Mouse (Mus musculus): ENCODE results near the gene Abhd17a. TPM values are rescaled to one million over a fixed set of nuclear protein-coding genes. Genes with fewer than 3 reads are reported as not detected.

The Abhd17a gene
- polyA plus RNA-seq (2012; rRNA removed), result 263 and 463 TPM in 2 replicates

DNA sequence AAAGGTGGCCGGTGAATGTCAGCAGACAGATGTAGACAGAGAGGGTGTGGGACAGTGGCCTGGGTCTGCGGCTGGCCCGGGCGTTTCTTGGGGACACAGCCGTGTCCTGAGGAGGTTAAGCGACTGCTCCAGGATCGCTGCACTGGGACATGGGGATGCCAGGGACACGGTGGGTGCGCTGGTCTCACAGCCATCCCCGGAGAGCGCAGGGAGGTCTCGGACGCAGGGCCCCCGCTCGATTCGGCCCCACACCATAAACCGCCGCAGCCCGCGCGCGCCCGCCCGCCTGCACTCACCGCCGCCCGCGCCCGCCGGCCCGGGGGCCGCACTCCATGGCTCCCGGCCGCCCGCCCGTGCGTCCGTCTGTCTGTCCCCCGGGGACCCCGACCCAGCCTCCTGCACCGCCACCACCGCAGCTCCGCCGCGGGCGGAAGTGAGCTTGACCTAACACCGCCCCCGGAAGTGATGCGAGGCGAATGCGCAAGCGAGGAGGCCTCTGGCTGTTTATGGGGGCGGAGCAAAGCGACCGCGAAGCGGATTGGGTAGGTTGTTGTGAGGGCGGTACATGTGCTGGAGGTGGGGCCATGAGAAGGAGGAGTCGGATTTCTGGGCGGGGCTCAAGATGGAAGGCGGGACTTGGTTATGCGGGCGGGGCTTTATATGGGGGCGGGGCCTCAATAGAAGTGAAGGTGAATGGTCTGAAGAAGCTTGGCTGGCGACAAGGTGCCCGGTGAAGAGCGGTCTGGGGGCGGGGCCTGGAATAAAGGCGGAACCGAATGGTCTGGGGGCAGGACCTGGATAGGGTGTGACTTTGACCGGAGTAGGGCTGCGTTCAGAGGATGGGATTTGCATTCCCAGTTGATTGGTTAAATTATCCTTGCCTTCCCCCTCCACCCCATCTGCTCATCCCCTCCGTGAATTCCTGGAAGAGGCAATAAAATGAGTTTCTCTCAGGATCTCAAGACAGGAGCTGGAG lies at the start of gene Abhd17a:
Gene Abhd17a, minus strand, starts transcription at position 463 of the 976 bp plus-strand sequence.

DNA sequence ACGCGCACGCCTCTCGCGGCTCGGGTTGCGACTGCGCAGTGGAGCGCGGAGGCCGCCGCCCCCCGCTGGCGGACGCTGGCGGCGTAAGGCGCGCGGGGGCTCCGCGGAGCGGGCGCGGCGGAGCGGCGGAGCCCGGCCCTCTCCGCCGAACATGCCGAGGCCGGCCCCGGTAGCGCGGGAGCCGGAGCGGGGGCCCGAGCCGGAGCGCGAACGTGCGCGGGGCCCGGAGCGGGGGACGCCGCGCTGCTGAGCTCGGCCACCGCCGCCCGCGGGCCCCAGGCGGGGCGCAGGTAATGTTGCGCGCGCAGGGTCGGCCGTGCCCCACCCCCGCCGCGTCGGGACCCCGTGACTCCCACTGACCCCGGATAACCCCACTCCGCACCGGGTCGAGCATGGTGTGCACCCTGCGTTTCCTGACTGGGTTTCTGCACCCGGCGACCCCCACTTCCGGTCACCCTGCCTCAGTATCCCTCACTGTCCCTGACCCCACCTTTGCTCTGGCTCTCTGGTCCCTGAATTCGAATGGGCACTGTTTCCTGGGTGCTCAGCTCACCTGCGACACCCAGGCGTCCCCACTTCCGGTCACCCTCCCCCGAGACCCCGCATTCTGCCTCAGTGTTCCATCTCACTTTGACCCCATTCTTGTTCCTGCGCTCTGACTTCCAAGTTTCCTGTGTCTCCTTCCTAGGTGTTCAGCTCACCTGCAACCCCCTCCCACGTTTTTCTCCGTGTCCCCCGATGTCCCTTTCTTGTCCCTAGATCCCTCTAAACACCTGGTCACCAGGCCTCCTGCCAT lies 32.7 kb upstream of the Abhd17a start, which contains the start of gene Csnk1g2:
Gene Csnk1g2, plus strand, starts transcription at position 178 of the 796 bp plus-strand sequence.

DNA sequence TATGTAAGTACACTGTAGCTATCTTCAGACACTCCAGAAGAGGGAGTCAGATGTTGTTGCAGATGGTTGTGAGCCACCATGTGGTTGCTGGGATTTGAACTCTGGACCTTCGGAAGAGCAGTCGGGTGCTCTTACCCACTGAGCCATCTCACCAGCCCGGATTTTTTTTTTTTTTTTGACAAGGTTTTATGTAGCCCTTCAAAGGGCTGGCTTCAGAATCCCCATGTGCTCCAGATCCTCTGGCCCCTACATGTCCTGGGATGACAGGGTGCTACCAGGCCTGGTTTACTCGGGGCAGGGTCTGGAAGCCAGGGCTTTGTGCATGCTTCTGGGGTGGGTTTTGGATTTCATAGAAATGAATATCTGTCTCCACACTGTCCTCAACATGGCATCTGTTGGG lies 15.6 kb upstream of the Abhd17a start, which contains the start of gene Gm49322:
Gene Gm49322, plus strand, starts transcription at position 301 of the 400 bp plus-strand sequence.

DNA sequence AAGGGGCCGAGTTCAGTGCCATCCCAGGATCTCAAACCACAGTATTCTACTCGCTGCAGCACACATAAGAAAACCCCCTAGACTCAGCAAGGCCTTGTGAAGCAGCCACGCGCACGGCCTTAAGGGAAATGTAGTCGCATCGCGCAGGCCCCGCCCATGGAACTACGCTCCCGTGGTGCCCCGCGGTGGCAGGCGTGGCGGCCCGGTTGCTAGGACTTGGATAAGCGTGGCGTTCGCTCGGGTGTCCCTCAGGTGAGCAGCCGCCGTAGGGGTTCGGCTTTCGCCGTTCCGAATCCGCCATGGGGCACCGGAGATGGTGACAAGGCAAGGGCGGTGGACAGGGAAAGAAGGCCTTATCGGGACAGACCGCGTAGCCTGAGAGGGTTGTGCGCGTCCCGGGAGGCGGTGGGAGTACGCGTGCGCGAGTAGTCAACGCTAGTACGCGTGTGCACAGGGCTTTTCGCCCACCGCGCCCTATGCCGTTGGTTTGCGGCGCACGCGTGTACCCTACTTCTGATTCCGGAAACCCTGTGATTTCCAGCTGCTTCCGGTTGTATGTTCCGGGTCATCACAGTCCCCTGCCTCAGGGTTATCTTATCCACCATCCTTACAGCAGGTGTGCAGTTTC lies 12.7 kb upstream of the Abhd17a start, which contains the start of the genes Scamp4 and Adat3:
Gene Scamp4, plus strand, starts transcription at position 175 of the 628 bp plus-strand sequence.
Gene Adat3, plus strand, starts transcription at position 183 of the 628 bp plus-strand sequence.

DNA sequence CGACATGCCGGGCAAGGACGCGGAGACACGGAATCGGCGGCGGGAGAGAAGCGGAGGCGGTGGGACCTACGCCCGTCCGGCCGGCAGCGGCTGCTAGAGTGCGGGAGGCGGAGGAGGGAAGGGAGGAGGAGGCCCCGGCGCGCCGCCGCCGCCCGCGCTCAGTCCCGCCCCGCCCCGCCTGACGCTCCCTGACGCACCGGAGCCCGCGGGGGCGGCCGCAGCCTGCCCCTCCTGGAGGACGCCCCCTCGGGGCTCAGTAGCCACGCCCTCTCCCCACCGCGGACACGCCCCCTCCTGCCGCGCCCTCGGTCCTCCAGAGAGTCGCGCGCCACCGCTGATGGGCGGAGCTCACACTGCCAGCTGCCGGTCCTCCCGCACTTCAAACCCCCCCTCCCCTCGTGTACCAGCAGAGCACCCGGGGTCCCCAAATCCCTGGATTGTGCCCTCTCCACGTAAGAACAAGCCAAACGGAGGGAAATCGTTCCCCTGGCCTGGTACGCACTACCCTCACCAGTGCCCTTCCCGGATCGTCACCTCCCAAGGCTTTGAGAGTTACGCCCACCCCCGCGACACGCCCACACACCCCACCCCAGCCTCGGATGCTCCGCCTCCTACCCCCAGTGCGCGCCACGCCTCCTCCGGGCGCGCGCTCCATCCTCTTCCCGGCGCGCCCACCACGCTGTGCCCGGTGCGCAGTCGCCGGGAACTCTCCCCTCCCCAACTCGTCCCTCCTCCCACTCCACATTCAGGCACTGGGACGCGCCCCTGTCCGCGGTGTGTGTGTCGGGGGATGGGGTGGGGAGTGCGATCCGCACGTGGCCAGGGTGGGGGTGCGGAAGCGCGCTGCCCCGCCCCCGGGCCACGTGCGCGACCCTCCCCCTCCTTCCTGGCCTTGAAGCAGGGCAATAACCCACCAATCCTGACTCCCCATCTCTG lies 12.7 kb downstream of the Abhd17a start, which contains the start of gene Klf16:
Gene Klf16, minus strand, starts transcription at position 127 of the 936 bp plus-strand sequence.

DNA sequence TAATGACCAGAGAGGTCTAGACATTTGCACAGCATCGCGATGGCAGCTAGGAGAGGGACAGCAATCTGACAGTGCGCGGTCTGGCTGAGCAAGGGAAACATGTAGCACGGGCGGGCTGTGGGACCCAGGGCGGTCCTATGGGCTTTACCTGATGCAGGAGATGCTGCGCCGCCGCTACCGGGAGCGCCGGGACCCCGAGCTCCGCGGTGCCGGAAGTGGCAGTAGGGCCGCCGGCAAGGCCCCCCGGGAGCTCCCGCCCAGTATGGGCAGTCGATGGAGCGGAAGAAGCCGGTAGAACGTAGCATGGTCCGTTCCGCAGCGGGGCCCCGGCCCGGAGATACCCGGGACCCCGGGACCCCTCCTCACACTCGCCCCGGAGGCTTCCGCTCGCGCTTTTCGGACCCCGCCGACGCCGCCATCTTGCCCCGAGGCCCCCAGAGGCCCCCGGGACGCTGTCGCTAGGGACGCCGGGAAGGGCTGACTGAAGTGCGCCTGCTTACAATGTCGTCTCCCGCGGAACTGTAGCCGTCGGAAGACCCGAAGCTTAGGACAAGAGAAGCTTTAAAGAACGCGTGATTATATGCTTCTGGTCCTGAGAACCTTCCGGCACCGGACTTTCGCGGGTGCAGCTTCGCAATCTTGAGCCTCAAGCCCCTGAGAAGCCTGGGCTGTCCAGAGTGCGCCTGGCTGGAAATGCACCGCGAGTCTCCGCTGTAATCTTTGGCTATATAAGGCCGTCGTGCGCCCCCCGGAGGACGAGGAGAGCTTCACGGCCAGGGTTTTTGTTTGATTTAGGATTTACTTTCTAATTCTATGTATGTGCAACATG lies 28.8 kb downstream of the Abhd17a start, which contains the start of gene Rexo1:
Gene Rexo1, minus strand, starts transcription at position 445 of the 829 bp plus-strand sequence.

DNA sequence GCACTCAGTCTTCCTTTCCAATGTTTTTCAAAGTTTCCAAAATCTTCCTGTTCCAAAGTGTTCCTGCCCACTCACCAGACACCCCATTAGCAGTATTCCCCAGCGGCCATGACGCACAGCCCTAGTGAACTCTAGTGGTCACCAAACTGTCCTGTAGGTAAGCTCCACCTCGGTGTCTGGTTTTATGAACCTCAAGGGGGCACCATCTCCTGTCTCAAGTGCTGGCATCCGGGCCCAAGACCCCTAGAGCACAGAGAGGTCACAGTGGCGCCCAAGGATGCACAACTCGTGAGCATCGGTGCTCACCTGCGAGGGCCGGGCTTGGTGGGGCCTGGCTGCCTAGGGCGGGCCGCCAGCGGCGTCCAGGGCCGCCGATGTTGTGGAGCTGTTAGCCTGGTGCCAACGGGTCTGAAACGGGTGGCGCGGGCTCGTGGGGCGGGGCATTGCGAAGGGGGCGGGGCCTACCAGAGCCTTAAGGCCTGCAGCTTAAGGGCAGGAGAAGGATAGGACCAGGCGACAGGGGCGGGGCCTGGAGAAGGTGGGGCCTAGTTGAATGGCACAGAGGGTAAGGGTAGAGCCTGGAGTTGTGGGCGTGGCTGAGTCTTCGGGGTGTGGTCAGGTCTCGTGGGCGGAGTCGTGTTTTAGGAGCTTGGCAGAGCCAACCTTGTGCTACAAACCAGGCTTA lies 51.3 kb downstream of the Abhd17a start, which contains the start of gene Atp8b3:
Gene Atp8b3, minus strand, starts transcription at position 415 of the 685 bp plus-strand sequence.

Other genes starting within 250 kb of the Abhd17a start
- gene Adamtsl5, start 241.9 kb downstream of the Abhd17a start, polyA plus RNA-seq (2012; rRNA removed), result 19.8 and 25.0 TPM in 2 replicates
- gene Plk5, start 233.9 kb downstream of the Abhd17a start, polyA plus RNA-seq (2012; rRNA removed), result 0.57 and 0.63 TPM in 2 replicates
- gene Mex3d, start 202.7 kb downstream of the Abhd17a start, polyA plus RNA-seq (2012; rRNA removed), result 11.5 and 24.4 TPM in 2 replicates
- gene Mbd3, start 190.8 kb downstream of the Abhd17a start, polyA plus RNA-seq (2012; rRNA removed), result 66.7 and 84.7 TPM in 2 replicates
- gene Uqcr11, start 183.5 kb downstream of the Abhd17a start, polyA plus RNA-seq (2012; rRNA removed), result 1,239 and 1,853 TPM in 2 replicates
- gene Tcf3, start 156.7 kb downstream of the Abhd17a start, polyA plus RNA-seq (2012; rRNA removed), result 34.4 and 36.4 TPM in 2 replicates
- 1.2 and 1.8 TPM in 2 replicates for gene Onecut3, start 95.5 kb downstream of the Abhd17a start, polyA plus RNA-seq (2012; rRNA removed)
- gene Atp8b3, start 51.2 kb downstream of the Abhd17a start, polyA plus RNA-seq (2012; rRNA removed), result not detected in 2 replicates
- gene Rexo1, start 28.8 kb downstream of the Abhd17a start, polyA plus RNA-seq (2012; rRNA removed), result 24.4 and 24.8 TPM in 2 replicates
- 17.2 and 26.0 TPM in 2 replicates for gene Klf16, start 13.0 kb downstream of the Abhd17a start, polyA plus RNA-seq (2012; rRNA removed)
- gene Scamp4, start 12.5 kb upstream of the Abhd17a start, polyA plus RNA-seq (2012; rRNA removed), result 91.7 and 103 TPM in 2 replicates
- gene Adat3, start 12.5 kb upstream of the Abhd17a start, polyA plus RNA-seq (2012; rRNA removed), result 10.5 and 14.2 TPM in 2 replicates
- 0.62 and 1.2 TPM in 2 replicates for gene Gm49322, start 15.7 kb upstream of the Abhd17a start, polyA plus RNA-seq (2012; rRNA removed)
- gene Csnk1g2, start 32.5 kb upstream of the Abhd17a start, polyA plus RNA-seq (2012; rRNA removed), result 114 and 151 TPM in 2 replicates
- gene Btbd2, start 66.7 kb upstream of the Abhd17a start, polyA plus RNA-seq (2012; rRNA removed), result 38.9 and 41.5 TPM in 2 replicates
- 165 and 210 TPM in 2 replicates for gene Mknk2, start 87.8 kb upstream of the Abhd17a start, polyA plus RNA-seq (2012; rRNA removed)
- 15.0 and 20.9 TPM in 2 replicates for gene Mob3a, start 111.6 kb upstream of the Abhd17a start, polyA plus RNA-seq (2012; rRNA removed)
- 30.1 and 36.5 TPM in 2 replicates for gene Izumo4, start 111.8 kb upstream of the Abhd17a start, polyA plus RNA-seq (2012; rRNA removed)
- gene Ap3d1, start 151.9 kb upstream of the Abhd17a start, polyA plus RNA-seq (2012; rRNA removed), result 53.8 and 63.4 TPM in 2 replicates
- gene Dot1l, start 164.9 kb upstream of the Abhd17a start, polyA plus RNA-seq (2012; rRNA removed), result 20.4 and 21.6 TPM in 2 replicates
- gene Sf3a2, start 207.9 kb upstream of the Abhd17a start, polyA plus RNA-seq (2012; rRNA removed), result 28.3 and 33.0 TPM in 2 replicates
- 26.0 and 33.2 TPM in 2 replicates for gene Plekhj1, start 208.3 kb upstream of the Abhd17a start, polyA plus RNA-seq (2012; rRNA removed)
- gene Amh, start 214.9 kb upstream of the Abhd17a start, polyA plus RNA-seq (2012; rRNA removed), result 11.5 and 23.8 TPM in 2 replicates
- gene Jsrp1, start 223.2 kb upstream of the Abhd17a start, polyA plus RNA-seq (2012; rRNA removed), result 2.5 and 3.3 TPM in 2 replicates
- gene Oaz1, start 236.3 kb upstream of the Abhd17a start, polyA plus RNA-seq (2012; rRNA removed), result 614 and 821 TPM in 2 replicates

Data from stomach, adult 2 months (tissue).